Mouse (Mus musculus) stomach, embryonic 15.5 days (tissue): Measurements from ENCODE around the gene Inhbc. TPM values are rescaled to one million over a fixed set of nuclear protein-coding genes. Genes with fewer than 3 reads are reported as not detected.
A peak's percentile ranks its signal among the peaks of the same experiment; 100 is the strongest.
"Not testable (repeated sequence)": the region's sequence is repeated elsewhere in the genome, so short reads cannot be mapped to it uniquely, and the experiment has no call there.

Experiments
- ATAC-seq: fragments of 200-750 bp; cut with Nextera tagmentation; 2 replicates; pipeline ENCODE4 v1.8.0; 2017; ENCODE audit warnings: low read depth, moderate number of reproducible peaks, moderate TSS enrichment; ENCODE audit not compliant: insufficient read depth, low FRiP score
- H3K27ac ChIP-seq: fragments of 300-500 bp; sonication (generic); 2 replicates; pipeline ENCODE4 v1.5.1; 2015; ENCODE audit warnings: mild to moderate bottlenecking, inconsistent platforms
- H3K27me3 ChIP-seq: fragments of 300-500 bp; sonication (generic); replicated peaks from 2 replicates; pipeline ENCODE4 v1.6.1; 2015; ENCODE audit warnings: inconsistent platforms
- H3K36me3 ChIP-seq: fragments of 300-500 bp; sonication (generic); 2 replicates; pipeline ENCODE4 v1.6.1; 2015; ENCODE audit warnings: inconsistent platforms
- H3K4me1 ChIP-seq: fragments of 300-500 bp; sonication (generic); 2 replicates; pipeline ENCODE4 v1.6.1; 2015; ENCODE audit warnings: inconsistent platforms
- H3K4me2 ChIP-seq: fragments of 300-500 bp; sonication (generic); 2 replicates; pipeline ENCODE4 v1.6.1; 2015; ENCODE audit warnings: mild to moderate bottlenecking, inconsistent platforms
- H3K4me3 ChIP-seq: fragments of 300-500 bp; sonication (generic); replicated peaks from 2 replicates; pipeline ENCODE4 v1.5.1; 2015; ENCODE audit warnings: inconsistent platforms
- H3K9ac ChIP-seq: fragments of 300-500 bp; sonication (generic); 2 replicates; pipeline ENCODE4 v1.6.1; 2015; ENCODE audit warnings: inconsistent platforms
- H3K9me3 ChIP-seq: fragments of 300-500 bp; sonication (generic); 2 replicates; pipeline ENCODE4 v1.6.1; 2016; ENCODE audit warnings: inconsistent platforms
- WGBS: fragments of 180-500 bp; shearing (Covaris S2); methylation state at CpG from one replicate; pipeline ENCODE4 v1.1.7; 2015; 5-methylcytosine and 5-hydroxymethylcytosine counted together
- polyA plus RNA-seq: library from polyadenylated mRNA; unstranded; fragments of >200 nt; fragmentation: Nextera tagmentation; extraction: Ambion mirVana; gene quantifications from 2 replicates; pipeline ENCODE4 v1.2.1, GENCODE M21; 2015

Inhbc gene
- polyA plus RNA-seq, 1 experiment from 2014 or later, result 0.27 TPM

DNA sequence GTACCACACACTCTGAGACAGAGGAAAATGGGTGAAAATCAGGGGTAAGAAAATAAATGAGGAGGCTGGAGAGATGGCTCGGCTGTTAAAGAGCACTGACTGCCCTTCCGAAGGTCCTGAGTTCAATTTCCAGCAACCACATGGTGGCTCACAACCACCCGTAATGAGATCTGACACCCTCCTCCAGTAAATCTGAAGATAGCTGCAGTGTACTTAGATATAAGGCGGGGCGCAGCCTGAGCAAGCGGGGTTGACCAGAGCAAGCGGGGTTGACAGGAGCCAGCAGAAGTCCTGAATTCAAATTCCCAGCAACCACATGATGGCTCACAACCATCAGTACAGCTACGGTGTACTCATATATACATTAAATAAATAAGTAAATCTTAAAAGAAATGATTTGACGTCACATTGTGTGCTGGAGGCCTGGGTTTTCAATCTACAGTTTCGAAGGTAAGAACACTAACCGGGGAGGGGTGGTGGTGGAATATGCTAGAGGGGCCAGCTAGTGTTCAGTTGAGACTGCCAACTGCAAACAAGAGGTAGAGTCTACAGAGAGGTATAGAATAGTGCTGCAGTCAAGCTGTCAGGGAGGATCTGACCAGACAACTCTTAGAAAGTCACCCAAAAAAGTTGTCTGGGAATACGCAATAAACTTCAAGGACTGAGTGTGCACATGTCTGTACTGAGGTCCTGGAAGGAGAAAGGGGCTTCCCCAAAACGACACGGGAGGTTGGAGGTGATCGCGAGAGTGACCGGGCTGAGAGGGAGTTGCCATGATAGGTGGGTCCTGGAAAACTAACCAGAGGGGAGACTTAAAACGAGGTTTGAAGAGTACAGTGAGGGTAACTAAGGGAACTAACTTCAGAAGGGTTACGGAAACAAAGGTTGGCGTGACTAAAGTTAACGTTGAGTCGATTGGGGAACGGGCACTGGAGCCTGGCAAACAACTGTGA lies 59.4 kb downstream of the Inhbc start:
- H3K4me2 ChIP-seq, result peak overlapping the region; percentile 75
- no peaks in the 10 kb centered on the region for H3K9me3 ChIP-seq
- 31% methylated on average over 23 of the region's 23 CpGs for WGBS
- peak overlapping the region; percentile 79 for H3K4me3 ChIP-seq
- H3K27ac ChIP-seq, result peak overlapping the region; percentile 81
- peaks cover 10% of the 10 kb centered on the region; the same call in 1 of the 2 replicates for H3K4me1 ChIP-seq
- ATAC-seq, result peak; percentile 23
- H3K9ac ChIP-seq, result peak overlapping the region; percentile 68
- peaks cover 31% of the 10 kb centered on the region for H3K36me3 ChIP-seq
- no peaks in the 10 kb centered on the region for H3K27me3 ChIP-seq

DNA sequence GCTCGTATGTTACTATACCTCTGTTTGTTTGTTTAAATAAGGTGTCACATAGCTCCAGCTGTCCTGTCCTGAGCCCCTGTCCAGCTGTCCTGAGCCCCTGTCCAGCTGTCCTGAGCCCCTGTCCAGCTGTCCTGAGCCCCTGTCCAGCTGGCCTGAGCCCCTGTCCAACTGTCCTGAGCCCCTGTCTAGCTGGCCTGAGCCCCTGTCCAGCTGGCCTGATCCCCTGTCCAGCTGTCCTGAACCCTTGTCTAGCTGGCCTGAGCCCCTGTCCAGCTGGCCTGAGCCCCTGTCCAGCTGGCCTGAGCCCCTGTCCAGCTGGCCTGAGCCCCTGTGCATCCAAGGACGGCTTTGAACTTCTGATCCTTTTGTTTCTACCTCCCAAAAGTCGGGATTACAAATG lies 61.1 kb downstream of the Inhbc start:
- H3K9ac ChIP-seq, H3K27ac ChIP-seq, ATAC-seq, H3K9me3 ChIP-seq, H3K4me3 ChIP-seq, H3K4me2 ChIP-seq, H3K27me3 ChIP-seq: not testable (repeated sequence)
- H3K4me1 ChIP-seq, result peaks cover 10% of the 10 kb centered on the region; the same call in 1 of the 2 replicates
- WGBS, result 84% methylated on average over 3 of the region's 3 CpGs
- peaks cover 47% of the 10 kb centered on the region for H3K36me3 ChIP-seq

Other genes with a start within 250 kb of the Inhbc start
- gene Os9, start 249.3 kb downstream of the Inhbc start, polyA plus RNA-seq, result 100 and 108 TPM in 2 replicates
- gene B4galnt1, start 205.2 kb downstream of the Inhbc start, polyA plus RNA-seq, result 29.4 and 31.4 TPM in 2 replicates
- 1.1 and 1.3 TPM in 2 replicates for gene Slc26a10, start 189.8 kb downstream of the Inhbc start, polyA plus RNA-seq
- gene Arhgef25, start 180.3 kb downstream of the Inhbc start, polyA plus RNA-seq, result 65.9 and 69.9 TPM in 2 replicates
- gene Dtx3, start 174.7 kb downstream of the Inhbc start, polyA plus RNA-seq, result 90.4 and 106 TPM in 2 replicates
- gene Pip4k2c, start 158.8 kb downstream of the Inhbc start, polyA plus RNA-seq, result 29.9 and 32.3 TPM in 2 replicates
- gene Kif5a, start 107.1 kb downstream of the Inhbc start, polyA plus RNA-seq, result 5.6 and 6.2 TPM in 2 replicates
- 161 and 169 TPM in 2 replicates for gene Dctn2, start 104.1 kb downstream of the Inhbc start, polyA plus RNA-seq
- gene Mbd6, start 81.4 kb downstream of the Inhbc start, polyA plus RNA-seq, result 18.6 and 19.4 TPM in 2 replicates
- 109 and 110 TPM in 2 replicates for gene Mars, start 58.6 kb downstream of the Inhbc start, polyA plus RNA-seq
- gene Arhgap9, start 48.5 kb downstream of the Inhbc start, polyA plus RNA-seq, result 5.6 and 6.3 TPM in 2 replicates
- gene Gli1, start 28.5 kb downstream of the Inhbc start, polyA plus RNA-seq, result 9.1 and 10.1 TPM in 2 replicates
- 0.05 TPM in 1 of 2 replicates, not detected in the other for gene Inhbe, start 16.0 kb downstream of the Inhbc start, polyA plus RNA-seq
- 26.5 and 34.1 TPM in 2 replicates for gene R3hdm2, start 9.9 kb upstream of the Inhbc start, polyA plus RNA-seq
- 0.92 and 1.7 TPM in 2 replicates for gene Stac3, start 131.3 kb upstream of the Inhbc start, polyA plus RNA-seq
- 92.8 and 117 TPM in 2 replicates for gene Ndufa4l2, start 144.5 kb upstream of the Inhbc start, polyA plus RNA-seq
- 142 and 144 TPM in 2 replicates for gene Shmt2, start 152.0 kb upstream of the Inhbc start, polyA plus RNA-seq
- gene Nxph4, start 164.1 kb upstream of the Inhbc start, polyA plus RNA-seq, result 5.0 and 5.4 TPM in 2 replicates